Mouse (Mus musculus) thymus, adult 18-20 months (tissue): ENCODE data around the gene Fos.
"Not testable (repeated sequence)": the region's sequence is repeated elsewhere in the genome, so short reads cannot be mapped to it uniquely, and the experiment has no call there.

Experiments
- DNase-seq, 2 experiments: peaks; one replicate each; pipeline ENCODE4 v3.0.0; 2022; ENCODE audit warnings: mixed read lengths in 2 of 2

Gene Fos

DNA sequence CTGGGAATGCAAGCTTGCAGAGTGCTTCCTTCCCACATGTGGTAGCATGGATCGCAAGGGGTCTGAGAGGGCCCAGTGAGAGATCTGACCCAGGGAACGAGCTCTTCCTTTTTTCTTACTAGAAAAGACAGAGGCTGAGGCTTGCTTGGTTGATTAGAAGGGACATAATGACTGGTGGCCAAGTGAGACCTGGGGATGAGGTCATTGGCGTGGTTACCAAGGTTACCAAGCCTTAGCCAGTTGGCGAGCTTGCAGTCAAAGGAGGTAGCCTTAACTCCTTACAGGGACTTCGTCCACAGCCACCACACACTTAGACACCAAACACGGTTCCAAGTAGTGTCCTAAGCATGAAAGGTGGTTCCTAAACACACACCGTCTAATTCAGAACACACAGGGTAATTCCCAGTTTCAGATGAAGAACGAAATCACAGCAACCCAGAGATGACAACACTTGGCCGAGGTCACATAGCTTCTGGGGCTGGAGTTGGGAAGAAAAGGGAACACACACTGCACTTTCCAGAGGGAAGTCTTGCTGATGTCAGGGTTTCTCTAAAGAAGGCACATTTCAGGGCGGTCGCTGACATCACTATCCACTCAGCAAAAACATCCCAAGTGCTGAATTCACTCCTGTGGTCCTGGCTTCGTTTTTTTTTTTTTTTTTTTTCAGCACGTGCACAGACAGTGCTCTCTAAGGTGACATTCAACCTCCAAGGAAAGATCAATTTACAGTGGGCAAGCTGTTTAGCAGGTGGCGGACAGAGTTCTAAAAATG lies 49.9 kb downstream of the Fos start:
- DNase-seq: no peak

GRCm38 (mm10) chr12:85524193-85524858 lies 50.6 kb downstream of the Fos start:
- DNase-seq: no peak

DNA sequence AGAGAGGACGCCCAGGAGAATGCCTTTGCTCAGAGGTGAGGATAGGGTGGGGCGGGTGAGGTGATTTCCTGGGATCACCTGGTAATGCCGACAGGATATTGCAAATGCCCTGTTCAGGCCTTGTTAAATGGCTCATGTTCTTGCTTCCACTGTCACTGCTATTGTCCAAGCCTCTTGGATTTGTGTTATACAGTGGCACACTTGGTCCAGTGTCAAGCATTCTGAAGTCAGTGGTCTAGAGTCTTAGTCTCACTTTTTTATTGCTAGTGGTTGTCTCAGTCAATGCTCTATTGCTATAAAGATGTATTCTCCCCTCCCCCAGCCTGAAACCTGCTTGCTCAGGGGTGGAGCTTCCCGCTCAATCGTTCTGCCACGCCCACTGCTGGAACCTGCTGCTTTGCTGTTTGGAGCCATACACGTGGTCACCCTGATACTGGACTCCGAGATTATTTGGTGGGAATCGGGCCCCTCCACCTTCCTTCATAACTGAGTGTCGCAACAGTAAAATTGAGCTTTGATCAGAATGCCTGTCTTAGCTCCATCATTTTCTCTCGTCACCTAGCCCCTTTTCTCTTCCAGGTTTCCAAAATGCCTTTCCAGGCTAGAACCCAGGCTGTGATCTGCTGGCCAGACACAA lies 51.3 kb downstream of the Fos start:
- DNase-seq: not testable (repeated sequence)
